Mouse (Mus musculus) G1E (cell line): ENCODE data around the gene Zmym4. TPM values are rescaled to one million over a fixed set of nuclear protein-coding genes. Genes with fewer than 3 reads are reported as not detected.
"Not testable (repeated sequence)": the region's sequence is repeated elsewhere in the genome, so short reads cannot be mapped to it uniquely, and the experiment has no call there.

Experiments used
- ATAC-seq: 2 replicates; pipeline ENCODE4 v1.8.0; 2016; ENCODE audit warnings: mild to moderate bottlenecking; ENCODE audit not compliant: insufficient number of reproducible peaks, poor library complexity, low FRiP score, severe bottlenecking; ENCODE audit errors: extremely low read depth
- DNase-seq: peaks from one replicate; pipeline ENCODE4 v3.0.0; 2012; ENCODE audit warnings: low spot score
- H3K27me3 ChIP-seq: 2 replicates; pipeline ENCODE4 v1.6.1; 2012; ENCODE audit warnings: mild to moderate bottlenecking, low read length, inconsistent platforms; ENCODE audit not compliant: insufficient read depth
- H3K36me3 ChIP-seq: replicated peaks from 2 replicates; pipeline ENCODE3; 2012; ENCODE audit warnings: mild to moderate bottlenecking, inconsistent platforms
- H3K4me1 ChIP-seq: 2 replicates; pipeline ENCODE4 v1.6.1; 2012; ENCODE audit warnings: low read depth, low read length, inconsistent platforms, mixed read lengths; ENCODE audit not compliant: insufficient read depth
- H3K4me3 ChIP-seq: 2 replicates; pipeline ENCODE4 v1.5.1; 2012; ENCODE audit warnings: low read depth, mild to moderate bottlenecking, inconsistent platforms, low read length, moderate library complexity, mixed read lengths
- H3K9me3 ChIP-seq: replicated peaks from 2 replicates; pipeline ENCODE4 v1.6.1; 2012; ENCODE audit warnings: inconsistent platforms
- CTCF ChIP-seq: IDR thresholded peaks from 2 replicates; pipeline ENCODE4 v1.5.1; 2012; ENCODE audit warnings: low read depth, low read length, inconsistent platforms, mixed read lengths
- GATA1 ChIP-seq: IDR thresholded peaks from 2 replicates; pipeline ENCODE4 v1.6.1; 2012; ENCODE audit warnings: borderline replicate concordance, low read length, inconsistent platforms, mixed read lengths
- GATA2 ChIP-seq: IDR thresholded peaks from 2 replicates; pipeline ENCODE4 v1.6.1; 2012; ENCODE audit warnings: low read depth, low read length, inconsistent platforms, borderline replicate concordance
- POLR2AphosphoS5 ChIP-seq: IDR thresholded peaks from 2 replicates; pipeline ENCODE4 v1.6.1; 2012; ENCODE audit warnings: low read depth, low read length, inconsistent platforms; ENCODE audit not compliant: insufficient replicate concordance
- TAL1 ChIP-seq: conservative IDR thresholded peaks from 2 replicates; pipeline ENCODE4 v1.6.1; 2012; ENCODE audit warnings: low read depth, low read length, inconsistent platforms, mixed read lengths
- polyA plus RNA-seq: library from polyadenylated mRNA; stranded (reverse); fragments of >175 nt; gene quantifications from 2 replicates; pipeline ENCODE4 v1.2.3, GENCODE M21; 2012
- total RNA-seq, 2 experiments: library from RNA; stranded (forward) in 1 of 2; stranded (reverse) in 1 of 2; fragments of 200-1000 nt in 1 of 2; fragments of >200 nt in 1 of 2; fragmentation: Nextera tagmentation in 1 of 2; gene quantifications; 2 replicates each; pipeline ENCODE4 v1.2.3; 2014 to 2017

Zmym4 gene
- total RNA-seq (2014; fragmentation: Nextera tagmentation): 81.3 and 90.0 TPM in 2 replicates
- 42.8 and 54.7 TPM in 2 replicates for total RNA-seq (2017)
- polyA plus RNA-seq: 2.9 and 3.9 TPM in 2 replicates

GRCm38 (mm10) chr4:126967864-126968821, at the start of gene Zmym4:
Gene Zmym4 (minus strand): TSS chr4:126968135.
- Histone ChIP-seq H3K27me3 (peaks cover 2% of the 10 kb centered on the region; the same call in 1 of the 2 replicates), H3K9me3 (no peaks in the 10 kb centered on the region), H3K4me1 (peaks cover 17% of the 10 kb centered on the region), H3K4me3 (peak within 1 kb of the TSS; percentile 85), H3K36me3 (peaks cover 3% of the 10 kb centered on the region)
- DNase-seq (peak; percentile 87), ATAC-seq (peak; percentile 95)
- TF ChIP-seq POLR2AphosphoS5: no peak
- TF ChIP-seq GATA2: no peak
- TF ChIP-seq TAL1: no peak
- TF ChIP-seq GATA1: no peak
- no peak for TF ChIP-seq CTCF

DNA sequence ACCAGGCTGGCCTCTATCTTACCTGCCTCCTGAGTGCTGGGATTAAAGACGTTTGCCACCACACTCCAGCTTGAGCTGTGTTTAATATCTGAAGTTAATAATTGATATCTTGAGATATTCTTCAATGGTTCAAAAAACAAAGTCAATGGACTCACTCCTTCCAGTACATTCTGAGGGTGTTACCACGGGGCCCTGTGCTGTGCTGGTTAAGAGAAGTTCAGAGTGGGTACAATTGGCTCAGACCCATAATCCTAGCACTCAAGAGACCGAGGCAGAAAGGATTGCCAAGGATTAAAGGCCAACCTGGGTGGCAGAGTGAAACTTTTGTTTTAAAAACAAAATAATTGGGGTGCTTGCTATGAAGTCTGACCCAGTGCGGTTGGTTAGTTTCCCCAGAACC, 48.4 kb upstream of the Zmym4 start:
- H3K27me3 ChIP-seq: no peaks in the 10 kb centered on the region
- H3K4me3 ChIP-seq: no peak overlapping the region
- H3K36me3 ChIP-seq: no peaks in the 10 kb centered on the region
- DNase-seq (no peak), ATAC-seq (no peak)
- TF ChIP-seq POLR2AphosphoS5 (no peak), TAL1 (no peak), GATA1 (no peak), CTCF (no peak), GATA2 (no peak)
- peaks cover 8% of the 10 kb centered on the region for H3K4me1 ChIP-seq
- no peaks in the 10 kb centered on the region for H3K9me3 ChIP-seq

GRCm38 (mm10) chr4:127015294-127015993, 47.5 kb upstream of the Zmym4 start:
- TF ChIP-seq CTCF: peak; percentile 37

GRCm38 (mm10) chr4:127005113-127005936, 37.4 kb upstream of the Zmym4 start:
- DNase-seq (no peak), ATAC-seq (no peak)
- Histone ChIP-seq H3K27me3 (peaks cover 23% of the 10 kb centered on the region), H3K9me3 (no peaks in the 10 kb centered on the region), H3K4me3 (no peak overlapping the region; the same call in 1 of the 2 replicates), H3K4me1 (peaks cover 7% of the 10 kb centered on the region; the same call in 1 of the 2 replicates), H3K36me3 (no peaks in the 10 kb centered on the region)
- TF ChIP-seq CTCF (no peak), GATA2 (no peak), GATA1 (no peak), POLR2AphosphoS5 (no peak), TAL1 (no peak)

More at GRCm38 (mm10) chr4:127015294-127015993, 47.5 kb upstream of the Zmym4 start:
- H3K4me1 ChIP-seq, H3K9me3 ChIP-seq, DNase-seq, H3K36me3 ChIP-seq, H3K27me3 ChIP-seq, H3K4me3 ChIP-seq: not testable (repeated sequence)
- peak; percentile 73; the same call in 1 of the 2 replicates for ATAC-seq

DNA sequence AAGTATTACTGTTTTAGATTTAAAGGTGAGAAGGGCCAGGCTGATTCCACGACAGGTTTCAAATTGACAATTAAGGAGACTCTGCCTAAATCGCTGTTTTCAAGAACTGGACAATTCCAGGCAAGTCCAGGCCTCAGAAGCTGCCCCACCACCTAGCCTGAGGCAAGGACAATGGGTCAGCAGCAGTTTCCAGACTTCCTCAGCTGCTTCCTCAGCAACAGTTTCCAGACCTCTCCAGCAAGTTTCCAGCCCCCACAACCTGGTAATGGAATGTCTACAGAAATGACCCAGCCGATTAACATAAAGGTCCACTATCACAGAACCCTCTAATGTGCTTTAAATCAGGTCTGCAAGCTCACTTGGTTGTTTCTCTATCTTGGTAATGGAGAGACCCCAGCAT, 36.4 kb upstream of the Zmym4 start:
- no peak for TF ChIP-seq POLR2AphosphoS5
- DNase-seq (no peak), ATAC-seq (no peak)
- Histone ChIP-seq H3K27me3 (peaks cover 23% of the 10 kb centered on the region), H3K9me3 (no peaks in the 10 kb centered on the region), H3K36me3 (no peaks in the 10 kb centered on the region), H3K4me1 (peaks cover 7% of the 10 kb centered on the region; the same call in 1 of the 2 replicates), H3K4me3 (no peak overlapping the region)

DNA sequence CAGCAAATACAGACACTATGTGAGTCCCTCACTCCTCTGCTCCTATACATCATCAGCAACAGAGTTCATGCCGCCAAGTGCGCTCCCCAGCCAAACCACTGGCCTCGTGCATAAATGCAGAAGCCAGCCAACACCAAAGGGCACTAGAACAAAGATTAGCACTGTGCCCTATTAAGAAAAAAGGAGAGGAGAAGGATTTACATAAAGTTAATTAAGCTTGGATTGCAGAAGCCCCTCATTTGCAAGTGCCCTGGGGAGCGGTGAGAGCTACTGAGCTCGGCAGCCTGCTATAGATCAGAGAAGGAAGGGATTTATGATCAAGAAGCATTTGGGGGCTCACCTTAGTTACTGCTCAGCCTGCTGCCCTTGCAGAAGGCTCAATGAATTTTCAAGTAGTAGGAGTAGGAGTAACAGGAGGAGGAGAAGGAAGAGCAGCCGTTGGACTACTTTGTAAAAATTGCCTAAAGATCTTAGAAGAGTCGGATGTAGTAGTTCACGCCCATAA, 32.7 kb upstream of the Zmym4 start:
- DNase-seq (no peak), ATAC-seq (no peak)
- peaks cover 25% of the 10 kb centered on the region for H3K27me3 ChIP-seq
- no peaks in the 10 kb centered on the region for H3K36me3 ChIP-seq
- H3K4me3 ChIP-seq: no peak overlapping the region
- TF ChIP-seq GATA1: no peak
- TF ChIP-seq CTCF: no peak
- no peak for TF ChIP-seq POLR2AphosphoS5
- no peak for TF ChIP-seq TAL1
- no peak for TF ChIP-seq GATA2
- peaks cover 7% of the 10 kb centered on the region; the same call in 1 of the 2 replicates for H3K4me1 ChIP-seq
- H3K9me3 ChIP-seq: no peaks in the 10 kb centered on the region

DNA sequence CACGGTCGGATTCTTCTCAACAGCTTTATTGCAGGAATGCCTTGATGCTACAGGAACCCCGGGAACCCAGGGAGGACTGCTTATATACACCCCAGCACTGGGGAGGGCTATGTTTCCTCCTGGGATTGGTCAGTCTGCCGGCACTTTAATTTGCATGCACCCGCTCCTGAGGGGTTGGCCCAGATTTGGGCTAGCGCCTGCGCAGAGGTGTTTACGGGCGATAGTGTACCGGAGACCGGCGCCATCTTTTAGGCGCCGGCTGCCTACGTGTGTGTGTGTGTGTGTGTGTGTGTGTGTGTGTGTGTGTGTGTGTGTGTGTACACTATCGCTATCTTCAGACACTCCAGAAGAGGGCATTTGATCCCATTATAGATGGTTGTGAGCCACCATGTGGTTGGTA, 31.4 kb upstream of the Zmym4 start:
- H3K4me3 ChIP-seq, H3K9me3 ChIP-seq: not testable (repeated sequence)

More for the DNA sequence above, 31.4 kb upstream of the Zmym4 start:
- peaks cover 15% of the 10 kb centered on the region for H3K27me3 ChIP-seq
- not testable (repeated sequence) for DNase-seq, H3K36me3 ChIP-seq, ATAC-seq, H3K4me1 ChIP-seq
